Mouse (Mus musculus) intestine, embryonic 15.5 days (tissue): ENCODE measurements at regions not wholly inside any gene's neighbourhood (a gene's known extent, or its start where the extent isn't known, plus 50 kb on each side); places are given as distances from the start of the nearest gene placed in this dataset.

Experiments
- ATAC-seq: fragments of 200-750 bp; cut with Nextera tagmentation; 2 replicates; pipeline ENCODE4 v1.8.0; 2017; ENCODE audit warnings: moderate TSS enrichment, moderate library complexity
- H3K27ac ChIP-seq: fragments of 300-500 bp; sonication (generic); 2 replicates; pipeline ENCODE4 v1.5.1; 2015; ENCODE audit warnings: mild to moderate bottlenecking, inconsistent platforms
- H3K27me3 ChIP-seq: fragments of 300-500 bp; sonication (generic); replicated peaks from 2 replicates; pipeline ENCODE4 v1.6.1; 2015; ENCODE audit warnings: inconsistent platforms
- H3K36me3 ChIP-seq: fragments of 300-500 bp; sonication (generic); 2 replicates; pipeline ENCODE4 v1.6.1; 2015; ENCODE audit warnings: inconsistent platforms
- H3K4me1 ChIP-seq: fragments of 300-500 bp; sonication (generic); replicated peaks from 2 replicates; pipeline ENCODE4 v1.6.1; 2015; ENCODE audit warnings: inconsistent platforms
- H3K4me2 ChIP-seq: fragments of 300-500 bp; sonication (generic); replicated peaks from 2 replicates; pipeline ENCODE4 v1.6.1; 2015; ENCODE audit warnings: mild to moderate bottlenecking, inconsistent platforms
- H3K4me3 ChIP-seq: fragments of 300-500 bp; sonication (generic); replicated peaks from 2 replicates; pipeline ENCODE4 v1.5.1; 2015; ENCODE audit warnings: inconsistent platforms
- H3K9ac ChIP-seq: fragments of 300-500 bp; sonication (generic); 2 replicates; pipeline ENCODE4 v1.6.1; 2015; ENCODE audit warnings: inconsistent platforms
- H3K9me3 ChIP-seq: fragments of 300-500 bp; sonication (generic); 2 replicates; pipeline ENCODE4 v1.6.1; 2016; ENCODE audit warnings: inconsistent platforms
- WGBS: fragments of 180-500 bp; shearing (Covaris S2); methylation state at CpG from one replicate; pipeline ENCODE4 v1.1.7; 2015; 5-methylcytosine and 5-hydroxymethylcytosine counted together

DNA sequence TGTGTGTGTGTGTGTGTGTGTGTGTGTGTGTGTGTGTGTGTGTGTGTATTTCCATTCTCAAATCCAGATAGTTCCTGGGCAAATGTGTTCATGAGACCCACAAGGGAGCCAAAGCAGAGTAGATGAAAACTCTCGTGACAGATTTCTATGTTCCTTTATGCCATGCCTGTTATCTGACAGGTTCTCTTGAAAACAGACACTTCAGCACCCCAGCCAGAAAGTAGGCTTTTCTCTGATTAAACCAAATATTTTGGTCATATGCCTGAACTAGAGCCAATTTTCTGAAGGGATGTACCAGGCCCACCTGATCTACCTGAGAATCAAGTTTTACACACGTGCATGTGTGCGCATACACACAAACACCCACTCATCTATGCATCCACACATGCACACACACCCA is 95.5 kb downstream of the Psat1 start:
- Histone ChIP-seq H3K4me2 (no peak overlapping the region), H3K9me3 (no peaks in the 10 kb centered on the region), H3K9ac (no peak overlapping the region), H3K27me3 (no peaks in the 10 kb centered on the region), H3K36me3 (no peaks in the 10 kb centered on the region), H3K4me3 (no peak overlapping the region), H3K27ac (no peak overlapping the region), H3K4me1 (no peaks in the 10 kb centered on the region)
- ATAC-seq, result no peak
- WGBS, result 97% methylated on average over 3 of the region's 3 CpGs

DNA sequence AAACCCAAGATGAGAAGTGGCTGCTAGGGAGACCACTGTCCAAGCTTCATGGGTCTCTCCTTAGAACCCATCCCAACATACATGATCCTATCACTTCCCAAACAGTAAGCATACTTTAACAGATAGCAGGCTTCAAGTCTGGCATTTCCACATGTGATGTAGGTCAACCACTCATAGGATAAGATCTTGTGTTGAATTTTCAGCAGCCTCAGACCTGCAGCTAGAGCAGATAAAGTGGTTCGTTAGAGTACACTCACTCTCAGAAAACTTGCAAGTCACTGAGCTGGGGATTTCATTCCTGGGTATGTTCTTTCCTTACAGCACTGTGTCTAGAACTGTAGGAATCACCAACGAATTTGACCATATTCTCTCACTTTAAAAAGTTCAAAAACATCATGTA is 96.4 kb downstream of the Psat1 start:
- no peak for ATAC-seq
- Histone ChIP-seq H3K36me3 (no peaks in the 10 kb centered on the region), H3K27ac (no peak overlapping the region), H3K9me3 (no peaks in the 10 kb centered on the region), H3K27me3 (no peaks in the 10 kb centered on the region), H3K4me3 (no peak overlapping the region), H3K4me2 (no peak overlapping the region), H3K4me1 (no peaks in the 10 kb centered on the region), H3K9ac (no peak overlapping the region)
- 58% methylated on average over 2 of the region's 2 CpGs for WGBS

DNA sequence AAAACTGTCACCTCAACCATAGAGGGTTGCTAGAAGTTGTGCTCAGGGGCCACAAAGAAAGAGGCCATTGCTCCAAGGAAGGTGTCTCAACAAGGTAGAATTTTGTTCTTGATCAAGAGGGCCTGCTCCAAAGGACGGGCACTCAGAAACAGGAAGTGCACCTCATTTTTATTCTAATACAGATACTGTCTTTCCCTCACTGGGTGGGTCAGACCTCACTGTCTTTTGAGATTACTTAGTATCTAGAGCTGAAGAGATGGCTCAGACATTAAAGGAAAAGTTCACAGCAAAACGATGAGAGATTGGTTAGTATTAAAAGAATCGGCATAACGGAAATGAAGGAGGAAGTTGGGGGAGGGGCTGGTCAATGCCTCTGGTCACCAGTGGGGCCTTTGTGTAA is 97.9 kb downstream of the Psat1 start:
- Histone ChIP-seq H3K4me3 (no peak overlapping the region), H3K36me3 (no peaks in the 10 kb centered on the region), H3K27me3 (no peaks in the 10 kb centered on the region), H3K4me1 (no peaks in the 10 kb centered on the region), H3K9ac (no peak overlapping the region), H3K4me2 (no peak overlapping the region), H3K9me3 (no peaks in the 10 kb centered on the region), H3K27ac (no peak overlapping the region)
- WGBS, result 83% methylated on average over 4 of the region's 4 CpGs
- no peak for ATAC-seq

DNA sequence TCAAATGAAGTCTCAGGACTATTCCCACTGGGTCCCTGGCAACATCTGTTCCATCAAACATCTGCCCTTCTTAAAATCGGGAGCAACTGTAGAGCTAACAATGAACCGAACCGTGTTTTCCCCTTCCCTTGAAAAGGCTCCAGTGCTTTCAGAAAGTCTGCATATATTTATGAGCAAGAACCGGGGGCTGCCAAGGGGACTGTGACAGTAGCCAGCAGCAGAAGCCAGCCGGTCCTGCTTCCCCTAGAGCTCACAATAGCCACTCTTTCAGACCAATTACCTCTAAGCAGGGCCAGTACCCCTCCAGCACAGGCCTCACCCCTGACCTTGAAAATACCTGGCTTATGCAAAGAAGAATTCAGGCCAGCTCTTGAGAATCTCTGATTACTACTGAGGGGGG is 108.8 kb downstream of the Psat1 start:
- 34% methylated on average over 5 of the region's 5 CpGs for WGBS
- no peaks in the 10 kb centered on the region for H3K27me3 ChIP-seq
- H3K4me2 ChIP-seq, result no peak overlapping the region
- H3K9ac ChIP-seq, result no peak overlapping the region
- H3K36me3 ChIP-seq, result no peaks in the 10 kb centered on the region
- H3K9me3 ChIP-seq, result no peaks in the 10 kb centered on the region
- peaks cover 14% of the 10 kb centered on the region; the same call in 1 of the 2 replicates for H3K4me1 ChIP-seq
- no peak overlapping the region for H3K4me3 ChIP-seq
- ATAC-seq, result no peak
- no peak overlapping the region for H3K27ac ChIP-seq

- WGBS, result 14% methylated on average over 1 of the region's 1 CpGs
- Histone ChIP-seq H3K4me2 (no peak overlapping the region), H3K27ac (no peak overlapping the region), H3K9me3 (no peaks in the 10 kb centered on the region), H3K27me3 (no peaks in the 10 kb centered on the region), H3K9ac (no peak overlapping the region), H3K4me3 (no peak overlapping the region), H3K36me3 (no peaks in the 10 kb centered on the region), H3K4me1 (peaks cover 14% of the 10 kb centered on the region; the same call in 1 of the 2 replicates)
- peak; percentile 49 for ATAC-seq
Observed at GRCm38 (mm10) chr19:15837715-15838175, 109.4 kb downstream of the Psat1 start.

DNA sequence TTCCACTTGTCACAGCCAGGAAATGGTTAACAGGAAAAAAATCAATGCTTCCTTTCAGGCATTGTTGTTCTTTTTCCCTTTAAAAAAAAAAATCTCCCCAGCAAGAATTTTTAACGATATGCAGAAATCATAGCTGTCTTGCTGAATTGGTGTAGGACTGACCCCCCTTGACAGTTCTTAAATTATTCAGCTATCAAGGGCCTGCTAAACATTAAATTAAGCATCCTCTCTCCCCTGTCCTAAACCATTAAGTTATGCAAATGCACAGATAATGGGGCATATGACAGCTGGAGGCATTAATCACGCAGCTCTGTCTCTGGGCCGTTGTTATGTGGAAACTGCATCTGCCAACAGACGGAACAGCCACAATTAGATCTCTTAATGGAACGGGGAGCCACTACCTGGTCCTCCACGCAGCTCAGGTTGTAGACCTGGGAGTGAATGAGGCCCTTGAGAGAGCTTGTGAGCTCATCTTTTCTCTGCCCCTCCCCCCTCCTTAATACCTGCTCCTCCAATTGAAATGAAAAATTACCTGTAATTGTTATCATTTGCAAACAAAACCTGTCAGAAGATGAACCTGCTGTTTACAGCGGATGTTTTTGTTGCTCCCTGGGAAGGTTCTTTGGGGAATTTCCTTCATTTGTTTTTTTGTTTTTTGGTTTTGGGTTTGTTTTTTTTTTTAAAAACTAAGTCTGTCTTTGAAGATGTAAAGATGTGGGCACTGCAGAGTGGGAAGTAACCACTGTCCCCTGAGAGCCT is 110.0 kb downstream of the Psat1 start:
- Histone ChIP-seq H3K27ac (no peak overlapping the region), H3K4me2 (no peak overlapping the region), H3K36me3 (no peaks in the 10 kb centered on the region), H3K27me3 (no peaks in the 10 kb centered on the region), H3K9ac (no peak overlapping the region), H3K4me3 (no peak overlapping the region), H3K4me1 (peaks cover 14% of the 10 kb centered on the region; the same call in 1 of the 2 replicates), H3K9me3 (no peaks in the 10 kb centered on the region)
- peak; percentile 55; the same call in 1 of the 2 replicates for ATAC-seq
- WGBS, result 13% methylated on average over 7 of the region's 7 CpGs

GRCm38 (mm10) chr19:15836201-15836955 is 110.8 kb downstream of the Psat1 start:
- 48% methylated on average over 7 of the region's 7 CpGs for WGBS
- Histone ChIP-seq H3K4me2 (no peak overlapping the region), H3K9ac (no peak overlapping the region), H3K4me3 (no peak overlapping the region), H3K9me3 (no peaks in the 10 kb centered on the region), H3K4me1 (peaks cover 14% of the 10 kb centered on the region; the same call in 1 of the 2 replicates), H3K27me3 (no peaks in the 10 kb centered on the region), H3K27ac (no peak overlapping the region), H3K36me3 (no peaks in the 10 kb centered on the region)
- no peak for ATAC-seq

DNA sequence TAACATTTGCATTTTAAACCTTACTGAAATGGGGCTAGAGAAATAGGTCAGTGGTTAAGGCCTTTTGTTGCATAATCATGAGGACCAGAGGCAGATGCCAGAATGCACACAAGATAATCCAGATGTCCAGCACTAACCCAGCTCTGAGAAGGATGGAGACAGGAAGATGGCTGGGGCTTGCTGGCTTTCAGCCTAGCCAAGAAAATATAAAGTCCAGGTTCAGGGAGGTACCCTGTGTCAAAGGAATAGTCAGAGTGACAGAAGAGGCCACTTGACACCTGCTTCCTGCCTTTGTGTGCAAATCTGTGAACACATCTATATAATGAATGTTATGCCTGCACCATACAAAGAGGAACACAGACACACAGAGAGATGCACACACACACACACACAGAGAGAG is 116.8 kb downstream of the Psat1 start:
- H3K9me3 ChIP-seq, result no peaks in the 10 kb centered on the region
- H3K36me3 ChIP-seq, result no peaks in the 10 kb centered on the region
- no peak overlapping the region for H3K4me2 ChIP-seq
- no peak; the same call in 1 of the 2 replicates for ATAC-seq
- no peak overlapping the region for H3K9ac ChIP-seq
- H3K4me1 ChIP-seq, result 0 out of 2 replicates have a peak, but pooled peaks cover 3% of the 10 kb centered on the region
- H3K4me3 ChIP-seq, result no peak overlapping the region
- no peaks in the 10 kb centered on the region for H3K27me3 ChIP-seq
- no peak overlapping the region for H3K27ac ChIP-seq

DNA sequence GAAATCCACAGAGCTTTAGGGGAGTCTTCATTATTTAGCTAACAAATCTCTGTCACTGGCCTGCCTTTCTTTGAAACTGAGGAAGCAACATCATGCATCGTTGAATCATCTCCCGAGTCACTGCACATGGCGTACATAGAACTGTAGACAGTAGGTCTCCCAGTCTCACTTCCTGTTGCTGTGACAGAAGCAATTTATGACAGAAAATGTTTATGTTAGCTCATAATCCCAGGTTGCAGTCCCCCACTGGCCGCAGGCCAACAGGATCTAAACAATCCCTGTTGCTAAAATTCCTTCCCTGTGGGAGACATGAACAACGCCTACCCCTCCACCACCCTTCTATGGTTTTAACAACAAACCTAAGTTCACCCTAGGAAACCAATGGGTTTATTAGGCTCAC is 118.0 kb downstream of the Psat1 start:
- WGBS, result 40% methylated on average over 5 of the region's 5 CpGs

GRCm38 (mm10) chr19:15827990-15828705 is 119.0 kb downstream of the Psat1 start:
- H3K4me3 ChIP-seq, result no peak overlapping the region
- H3K4me1 ChIP-seq, result 0 out of 2 replicates have a peak, but pooled peaks cover 3% of the 10 kb centered on the region
- WGBS, result 62% methylated on average over 10 of the region's 10 CpGs
- H3K27me3 ChIP-seq, result no peaks in the 10 kb centered on the region
- H3K36me3 ChIP-seq, result no peaks in the 10 kb centered on the region
- H3K9me3 ChIP-seq, result no peaks in the 10 kb centered on the region
- H3K27ac ChIP-seq, result no peak overlapping the region
- no peak overlapping the region for H3K4me2 ChIP-seq
- ATAC-seq, result no peak
- no peak overlapping the region for H3K9ac ChIP-seq

More for the DNA sequence above, 118.0 kb downstream of the Psat1 start:
- Histone ChIP-seq H3K27ac (no peak overlapping the region), H3K27me3 (no peaks in the 10 kb centered on the region), H3K9me3 (no peaks in the 10 kb centered on the region), H3K4me3 (no peak overlapping the region), H3K9ac (no peak overlapping the region), H3K4me1 (0 out of 2 replicates have a peak, but pooled peaks cover 3% of the 10 kb centered on the region), H3K36me3 (no peaks in the 10 kb centered on the region), H3K4me2 (no peak overlapping the region)
- 0 out of 2 replicates have a peak, but pooled peaks have one; percentile 31 for ATAC-seq

DNA sequence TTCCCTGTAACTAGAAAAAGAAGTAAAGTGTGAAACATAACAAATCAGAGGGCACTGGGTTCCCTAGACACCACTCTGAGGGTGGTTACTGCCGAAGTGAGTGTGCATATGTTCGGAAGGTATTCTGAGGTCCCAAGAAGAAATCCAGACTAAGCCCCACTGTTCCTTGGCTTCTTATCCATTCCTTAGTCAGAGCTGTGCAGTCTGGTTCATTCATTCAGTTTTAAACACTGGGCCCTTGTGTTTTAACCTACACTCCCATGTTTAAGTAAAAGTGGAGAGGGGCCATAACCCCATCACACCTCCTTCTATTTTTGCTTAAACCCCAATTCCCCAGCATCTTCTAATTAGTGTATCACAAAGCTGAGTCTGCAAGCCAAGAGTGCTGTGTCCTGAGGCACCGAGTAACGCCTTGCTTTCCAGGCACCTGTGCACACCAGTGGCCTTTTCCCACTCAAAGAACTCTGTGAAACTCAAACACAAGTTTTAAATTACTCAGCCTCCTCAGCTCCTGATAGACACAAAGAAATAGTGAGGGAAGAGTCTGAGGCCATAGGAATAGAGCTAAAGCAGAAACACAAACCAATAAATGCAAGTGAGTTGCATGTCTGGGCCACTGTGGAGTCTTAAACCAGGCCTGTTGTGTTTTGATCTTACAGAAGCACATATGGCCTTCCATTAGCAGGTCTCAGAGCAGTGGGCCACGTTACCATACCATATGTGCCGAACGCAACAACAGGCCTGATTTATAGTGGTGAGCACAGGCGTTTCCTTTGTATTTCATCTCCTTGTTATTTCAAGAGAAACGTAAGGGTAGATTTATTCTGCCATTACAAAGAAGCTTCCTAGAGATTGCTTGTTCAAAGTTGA is 119.8 kb downstream of the Psat1 start:
- ATAC-seq, result no peak
- no peak overlapping the region for H3K27ac ChIP-seq
- 68% methylated on average over 9 of the region's 9 CpGs for WGBS

More for the DNA sequence above, 119.8 kb downstream of the Psat1 start:
- Histone ChIP-seq H3K4me1 (0 out of 2 replicates have a peak, but pooled peaks cover 3% of the 10 kb centered on the region), H3K9me3 (no peaks in the 10 kb centered on the region), H3K9ac (no peak overlapping the region), H3K27me3 (no peaks in the 10 kb centered on the region), H3K36me3 (no peaks in the 10 kb centered on the region), H3K4me2 (no peak overlapping the region), H3K4me3 (no peak overlapping the region)
